Mouse (Mus musculus): ENCODE measurements around the gene Sufu. TPM values are rescaled to one million over a fixed set of nuclear protein-coding genes. Genes with fewer than 3 reads are reported as not detected.
A peak's percentile ranks its signal among the peaks of the same experiment; 100 is the strongest.

Sufu gene
- polyA plus RNA-seq, 1 experiment from 2014 or later: 7.6 TPM

- H3K36me3 ChIP-seq (ENCODE audit: inconsistent target): no peaks in the 10 kb centered on the region
- no peak overlapping the region for H3K4me3 ChIP-seq (ENCODE audit: inconsistent target)
- H3K27ac ChIP-seq: peak overlapping the region; percentile 90
- 86% methylated on average over 4 of the region's 4 CpGs for WGBS (ENCODE audit: missing documents)
- H3K79me2 ChIP-seq (ENCODE audit: inconsistent target): no peaks in the 10 kb centered on the region
Measured at GRCm38 (mm10) chr19:46478242-46478641, 81.5 kb downstream of the Sufu start.

- Histone ChIP-seq H3K27ac (peak overlapping the region; percentile 90), H3K79me2 (ENCODE audit: inconsistent target) (no peaks in the 10 kb centered on the region), H3K36me3 (ENCODE audit: inconsistent target) (no peaks in the 10 kb centered on the region), H3K4me3 (ENCODE audit: inconsistent target) (no peak overlapping the region)
- WGBS (ENCODE audit: missing documents): 28% methylated on average over 5 of the region's 5 CpGs
Measured at GRCm38 (mm10) chr19:46478826-46479225, 82.1 kb downstream of the Sufu start.

GRCm38 (mm10) chr19:46479306-46480075, 82.8 kb downstream of the Sufu start:
- Histone ChIP-seq H3K4me3 (ENCODE audit: inconsistent target) (no peak overlapping the region), H3K27ac (peak overlapping the region; percentile 90), H3K36me3 (ENCODE audit: inconsistent target) (no peaks in the 10 kb centered on the region), H3K79me2 (ENCODE audit: inconsistent target) (no peaks in the 10 kb centered on the region)
- WGBS (ENCODE audit: missing documents): 45% methylated on average over 21 of the region's 21 CpGs

GRCm38 (mm10) chr19:46480624-46481345, 84.1 kb downstream of the Sufu start:
- Histone ChIP-seq H3K4me3 (ENCODE audit: inconsistent target) (no peak overlapping the region), H3K27ac (no peak overlapping the region), H3K79me2 (ENCODE audit: inconsistent target) (no peaks in the 10 kb centered on the region), H3K36me3 (ENCODE audit: inconsistent target) (no peaks in the 10 kb centered on the region)
- WGBS (ENCODE audit: missing documents): 87% methylated on average over 8 of the region's 10 CpGs

- H3K79me2 ChIP-seq (ENCODE audit: inconsistent target): no peaks in the 10 kb centered on the region
- no peak overlapping the region for H3K4me3 ChIP-seq (ENCODE audit: inconsistent target)
- WGBS (ENCODE audit: missing documents): 90% methylated on average over 2 of the region's 3 CpGs
- H3K36me3 ChIP-seq (ENCODE audit: inconsistent target): no peaks in the 10 kb centered on the region
- H3K27ac ChIP-seq: no peak overlapping the region
Measured at GRCm38 (mm10) chr19:46481352-46481751, 84.7 kb downstream of the Sufu start.

- Histone ChIP-seq H3K36me3 (ENCODE audit: inconsistent target) (no peaks in the 10 kb centered on the region), H3K4me3 (ENCODE audit: inconsistent target) (no peak overlapping the region), H3K79me2 (ENCODE audit: inconsistent target) (no peaks in the 10 kb centered on the region), H3K27ac (no peak overlapping the region)
- 79% methylated on average over 4 of the region's 4 CpGs for WGBS (ENCODE audit: missing documents)
Measured at GRCm38 (mm10) chr19:46481756-46482155, 85.1 kb downstream of the Sufu start.

- H3K79me2 ChIP-seq (ENCODE audit: inconsistent target): no peaks in the 10 kb centered on the region
- no peaks in the 10 kb centered on the region for H3K36me3 ChIP-seq (ENCODE audit: inconsistent target)
- 30% methylated on average over 15 of the region's 17 CpGs for WGBS (ENCODE audit: missing documents)
- H3K27ac ChIP-seq: peak overlapping the region; percentile 44
- H3K4me3 ChIP-seq (ENCODE audit: inconsistent target): no peak overlapping the region
Measured at GRCm38 (mm10) chr19:46482896-46483516, 86.3 kb downstream of the Sufu start.

GRCm38 (mm10) chr19:46483701-46484328, 87.1 kb downstream of the Sufu start:
- 86% methylated on average over 15 of the region's 15 CpGs for WGBS (ENCODE audit: missing documents)
- peak overlapping the region; percentile 44; the same call in 1 of the 2 replicates for H3K27ac ChIP-seq
- H3K4me3 ChIP-seq (ENCODE audit: inconsistent target): no peak overlapping the region
- H3K36me3 ChIP-seq (ENCODE audit: inconsistent target): no peaks in the 10 kb centered on the region
- no peaks in the 10 kb centered on the region for H3K79me2 ChIP-seq (ENCODE audit: inconsistent target)

GRCm38 (mm10) chr19:46484518-46484917, 87.8 kb downstream of the Sufu start:
- WGBS (ENCODE audit: missing documents): 80% methylated on average over 5 of the region's 5 CpGs
- Histone ChIP-seq H3K27ac (no peak overlapping the region), H3K4me3 (ENCODE audit: inconsistent target) (no peak overlapping the region), H3K79me2 (ENCODE audit: inconsistent target) (no peaks in the 10 kb centered on the region), H3K36me3 (ENCODE audit: inconsistent target) (no peaks in the 10 kb centered on the region)

GRCm38 (mm10) chr19:46485847-46486246, 89.2 kb downstream of the Sufu start:
- no peaks in the 10 kb centered on the region for H3K79me2 ChIP-seq (ENCODE audit: inconsistent target)
- H3K4me3 ChIP-seq (ENCODE audit: inconsistent target): no peak overlapping the region
- no peaks in the 10 kb centered on the region for H3K36me3 ChIP-seq (ENCODE audit: inconsistent target)
- WGBS (ENCODE audit: missing documents): 86% methylated on average over 9 of the region's 9 CpGs
- peak overlapping the region; percentile 90 for H3K27ac ChIP-seq

GRCm38 (mm10) chr19:46486709-46487108, 90.0 kb downstream of the Sufu start:
- no peaks in the 10 kb centered on the region for H3K36me3 ChIP-seq (ENCODE audit: inconsistent target)
- peak overlapping the region; percentile 90 for H3K27ac ChIP-seq
- no peaks in the 10 kb centered on the region for H3K79me2 ChIP-seq (ENCODE audit: inconsistent target)
- H3K4me3 ChIP-seq (ENCODE audit: inconsistent target): no peak overlapping the region
- 0% methylated on average over 2 of the region's 2 CpGs for WGBS (ENCODE audit: missing documents)

GRCm38 (mm10) chr19:46489448-46489847, 92.8 kb downstream of the Sufu start:
- Histone ChIP-seq H3K4me3 (ENCODE audit: inconsistent target) (no peak overlapping the region), H3K79me2 (ENCODE audit: inconsistent target) (no peaks in the 10 kb centered on the region), H3K36me3 (ENCODE audit: inconsistent target) (no peaks in the 10 kb centered on the region), H3K27ac (peak overlapping the region; percentile 90)
- 100% methylated on average over 1 of the region's 1 CpGs for WGBS (ENCODE audit: missing documents)

- WGBS (ENCODE audit: missing documents): 27% methylated on average over 2 of the region's 2 CpGs
- H3K4me3 ChIP-seq (ENCODE audit: inconsistent target): no peak overlapping the region
- H3K79me2 ChIP-seq (ENCODE audit: inconsistent target): no peaks in the 10 kb centered on the region
Measured at GRCm38 (mm10) chr19:46490634-46491033, 93.9 kb downstream of the Sufu start.

GRCm38 (mm10) chr19:46495136-46495535, 98.4 kb downstream of the Sufu start:
- Histone ChIP-seq H3K79me2 (ENCODE audit: inconsistent target) (no peaks in the 10 kb centered on the region), H3K4me3 (ENCODE audit: inconsistent target) (no peak overlapping the region), H3K36me3 (ENCODE audit: inconsistent target) (no peaks in the 10 kb centered on the region), H3K27ac (peak overlapping the region; percentile 29; the same call in 1 of the 2 replicates)
- 16% methylated on average over 8 of the region's 8 CpGs for WGBS (ENCODE audit: missing documents)

More at GRCm38 (mm10) chr19:46490634-46491033, 93.9 kb downstream of the Sufu start:
- Histone ChIP-seq H3K36me3 (ENCODE audit: inconsistent target) (no peaks in the 10 kb centered on the region), H3K27ac (no peak overlapping the region)
